Mouse (Mus musculus) layer of hippocampus, adult 2 months (tissue): ENCODE results near the gene Lrrc8d. TPM values are rescaled to one million over a fixed set of nuclear protein-coding genes. Genes with fewer than 3 reads are reported as not detected.
A peak's percentile ranks its signal among the peaks of the same experiment; 100 is the strongest.
"Not testable (repeated sequence)": the region's sequence is repeated elsewhere in the genome, so short reads cannot be mapped to it uniquely, and the experiment has no call there.

ENCODE experiments used
- DNase-seq, 2 experiments: peaks; one replicate each; pipeline ENCODE4 v3.0.0; 2022; ENCODE audit warnings: low spot score in 2 of 2
- H3K27ac ChIP-seq: fragments of 200-600 bp; 2 replicates; pipeline ENCODE4 v1.8.1; 2022
- H3K4me3 ChIP-seq: fragments of 200-600 bp; 2 replicates; pipeline ENCODE4 v1.8.1; 2022; ENCODE audit warnings: mild to moderate bottlenecking
- CTCF ChIP-seq: fragments of 200-600 bp; conservative IDR thresholded peaks from 2 replicates; pipeline ENCODE4 v1.8.1; 2022; ENCODE audit warnings: antibody characterized with exemption, mild to moderate bottlenecking, moderate library complexity
- total RNA-seq, 2 experiments: library from RNA; stranded (reverse); gene quantifications; 2 replicates each; pipeline ENCODE4 v1.2.3; 2021

Lrrc8d gene
- total RNA-seq, 2 experiments from 2014 or later: 49.9 to 52.7 TPM

- Histone ChIP-seq H3K4me3 (no peak overlapping the region), H3K27ac (no peak overlapping the region)
- TF ChIP-seq CTCF: no peak
- no peak for DNase-seq
Measured at GRCm38 (mm10) chr5:105849643-105850042, 149.9 kb downstream of the Lrrc8d start.

DNA sequence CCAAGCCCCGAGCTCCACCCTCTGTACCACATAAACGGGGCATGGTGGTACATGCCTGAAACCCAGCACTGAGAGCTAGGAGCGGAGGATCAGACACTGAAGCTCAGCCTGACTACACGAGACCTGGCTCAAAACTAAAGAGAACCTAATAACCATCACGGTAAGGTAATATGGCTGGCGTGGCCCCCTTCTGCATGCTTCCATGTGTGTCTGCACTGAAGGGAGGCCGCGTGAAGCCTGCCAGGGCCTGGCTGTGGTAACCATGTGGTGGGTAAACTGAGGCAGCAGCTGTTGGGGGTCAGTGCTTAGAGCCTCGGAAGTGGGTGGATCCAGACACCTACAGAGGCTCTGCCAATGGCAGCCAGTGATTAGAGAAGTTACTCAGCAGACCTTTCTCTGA lies 153.5 kb downstream of the Lrrc8d start:
- TF ChIP-seq CTCF: no peak
- no peak for DNase-seq
- H3K4me3 ChIP-seq: no peak overlapping the region
- no peak overlapping the region for H3K27ac ChIP-seq

DNA sequence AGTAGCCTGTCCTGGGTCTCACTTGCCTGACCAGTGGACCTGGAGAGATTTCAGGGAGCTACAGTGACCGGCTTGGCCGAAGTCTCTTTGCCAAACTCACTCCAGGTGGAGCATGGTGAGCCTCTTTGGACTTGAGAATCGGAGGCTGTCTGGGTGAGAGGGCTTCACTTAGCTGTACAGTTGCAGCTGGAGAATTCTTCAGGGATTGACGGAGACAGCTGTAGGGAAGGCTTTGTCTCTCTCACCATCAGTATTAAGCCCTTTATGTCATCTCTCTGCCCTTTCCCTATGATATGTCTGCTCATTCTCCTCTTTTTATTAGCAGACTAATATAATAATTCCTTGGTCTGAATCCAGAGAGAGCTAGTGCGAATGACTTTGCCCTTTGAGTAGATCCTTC lies 157.7 kb downstream of the Lrrc8d start:
- Histone ChIP-seq H3K4me3 (no peak overlapping the region), H3K27ac (no peak overlapping the region)
- DNase-seq: no peak
- no peak for TF ChIP-seq CTCF

DNA sequence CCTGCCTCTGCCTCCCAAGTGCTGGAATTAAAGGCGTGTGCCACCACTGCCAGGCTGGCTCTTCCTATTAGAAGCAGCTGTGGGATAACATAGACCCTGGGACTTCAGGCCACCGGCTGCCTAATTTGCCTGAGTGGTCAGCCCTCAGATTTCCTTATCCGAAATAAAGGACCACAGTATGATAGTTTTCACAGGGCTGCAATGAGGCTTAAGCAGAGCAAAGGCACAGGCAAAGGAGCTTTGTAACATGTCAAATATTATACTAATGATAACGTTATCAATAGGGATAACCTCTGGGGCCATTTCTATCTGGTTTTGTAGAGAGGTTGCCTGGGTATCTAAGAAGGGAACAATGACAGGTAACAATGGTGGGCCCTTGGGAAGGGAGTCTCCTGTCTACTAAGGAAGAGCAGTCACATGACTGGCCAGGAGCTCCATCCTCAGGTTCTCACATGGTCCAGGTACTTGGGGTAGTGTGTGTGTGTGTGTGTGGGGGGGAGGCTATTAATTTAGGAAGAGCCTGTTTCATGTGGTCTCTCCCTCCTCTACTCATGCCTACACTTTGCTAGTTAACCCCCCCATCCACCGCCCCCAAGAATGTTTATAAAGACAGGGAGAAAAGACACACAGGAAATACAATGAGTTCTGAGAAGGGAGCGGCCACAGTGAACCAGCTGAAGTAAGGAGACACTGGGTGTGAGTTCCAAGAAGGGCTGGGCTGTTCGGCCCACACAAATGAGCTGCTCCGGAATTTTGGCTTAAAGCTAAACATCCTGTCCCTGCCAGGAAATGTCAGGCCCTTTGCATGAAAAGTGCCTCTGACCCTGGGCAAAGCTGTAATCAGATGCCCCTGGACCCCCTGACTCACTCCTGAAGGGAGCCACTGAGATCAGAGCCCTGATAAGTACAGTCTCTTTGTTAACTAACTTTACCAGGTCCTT lies 159.3 kb downstream of the Lrrc8d start:
- Histone ChIP-seq H3K27ac (no peak overlapping the region), H3K4me3 (no peak overlapping the region)
- no peak for DNase-seq
- TF ChIP-seq CTCF: no peak

DNA sequence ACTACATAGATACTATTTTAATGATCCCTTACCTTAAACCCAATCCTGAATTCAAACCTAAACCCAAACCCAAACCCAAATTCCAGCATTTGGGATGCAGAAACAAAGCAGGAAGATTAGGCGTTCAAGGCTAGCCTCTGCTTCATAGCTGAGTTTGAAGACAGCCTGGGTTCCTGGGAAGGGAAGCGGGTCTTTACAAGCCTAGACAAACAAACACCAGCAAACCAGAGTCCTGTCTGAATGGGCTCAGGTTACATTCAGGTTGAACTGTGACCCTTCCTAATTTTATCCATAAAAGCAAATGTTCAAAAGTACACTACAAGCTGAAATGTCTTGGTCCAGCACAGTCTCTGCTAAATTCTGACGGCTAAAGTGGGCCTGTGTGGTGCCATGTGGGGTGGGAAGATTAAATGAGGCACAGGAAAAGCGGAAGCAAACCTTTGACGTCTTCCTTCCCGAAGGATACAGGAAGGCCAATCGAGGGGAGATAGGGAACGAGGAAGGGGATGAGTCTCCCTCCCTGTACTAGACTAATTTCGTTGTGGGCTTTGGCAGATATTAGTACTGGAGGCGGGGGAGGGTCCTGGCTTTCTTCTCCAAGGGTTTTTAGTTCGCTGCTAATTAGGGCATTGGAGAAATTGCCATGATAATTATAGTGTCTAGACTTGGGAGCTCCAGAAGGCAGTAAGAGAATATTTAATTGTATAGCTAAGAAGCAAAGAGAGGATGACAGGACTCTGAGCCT lies 160.1 kb downstream of the Lrrc8d start:
- no peak for DNase-seq
- no peak overlapping the region for H3K4me3 ChIP-seq
- TF ChIP-seq CTCF: no peak
- no peak overlapping the region for H3K27ac ChIP-seq

DNA sequence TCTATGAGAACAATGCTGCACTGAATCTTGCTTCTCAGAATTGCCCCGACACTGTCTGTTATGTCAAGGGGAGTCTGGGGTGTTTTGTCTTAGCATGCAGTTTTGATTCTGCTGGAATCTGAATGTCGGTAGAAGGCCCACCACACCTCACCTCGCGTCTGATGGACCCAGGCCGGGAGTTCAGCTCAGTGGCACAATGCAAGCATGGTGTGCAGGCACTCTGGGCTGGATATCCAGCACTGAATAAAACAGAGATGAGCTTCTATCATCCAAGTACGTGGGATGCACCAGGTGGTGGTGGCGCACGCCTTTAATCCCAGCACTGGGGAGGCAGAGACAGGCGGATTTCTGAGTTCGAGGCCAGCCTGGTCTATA lies 160.7 kb downstream of the Lrrc8d start:
- no peak overlapping the region for H3K4me3 ChIP-seq
- DNase-seq: no peak
- no peak for TF ChIP-seq CTCF
- no peak overlapping the region for H3K27ac ChIP-seq

DNA sequence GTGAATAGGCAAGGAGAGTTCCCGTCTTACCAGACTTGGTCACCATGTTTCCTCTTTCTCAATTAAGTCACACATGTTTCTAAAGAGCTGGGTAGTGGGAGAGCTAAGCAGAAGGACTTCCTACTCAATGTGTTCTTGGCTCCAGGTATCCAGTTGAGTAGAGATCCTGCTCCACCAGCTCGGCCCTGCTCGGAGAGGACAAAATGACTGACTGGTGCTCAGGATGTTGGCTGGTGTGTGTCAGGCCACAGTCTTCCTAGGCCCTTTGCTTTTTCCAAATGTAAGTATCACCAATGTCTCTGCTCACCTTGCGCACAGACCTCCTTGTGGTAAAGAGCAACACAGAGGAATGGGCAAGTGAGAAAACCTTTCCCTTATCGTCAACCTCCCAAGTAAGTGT lies 161.8 kb downstream of the Lrrc8d start:
- no peak for TF ChIP-seq CTCF
- Histone ChIP-seq H3K27ac (no peak overlapping the region), H3K4me3 (no peak overlapping the region)
- DNase-seq: no peak

GRCm38 (mm10) chr5:105865110-105865628 lies 165.4 kb downstream of the Lrrc8d start:
- not testable (repeated sequence) for H3K4me3 ChIP-seq, H3K27ac ChIP-seq

DNA sequence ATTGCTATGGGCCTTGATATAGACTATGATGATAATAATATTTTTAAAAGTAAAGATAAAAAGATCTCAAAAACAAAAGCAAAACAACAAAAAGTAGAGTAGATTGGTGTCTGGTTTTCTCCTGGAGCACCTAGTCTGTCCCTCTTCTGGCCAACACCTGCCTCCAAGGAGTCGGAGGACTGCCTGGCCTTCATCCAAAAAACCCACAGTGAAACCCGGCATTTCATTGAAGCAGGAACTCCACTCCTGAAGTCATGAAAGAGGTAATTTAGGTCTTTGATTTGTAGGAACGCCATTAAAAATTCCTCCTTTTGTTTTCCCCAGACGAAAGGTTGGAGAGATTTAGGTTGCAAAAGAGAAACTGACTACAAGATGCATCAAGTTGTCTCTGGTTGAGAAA lies 167.7 kb downstream of the Lrrc8d start:
- DNase-seq: no peak
- H3K4me3 ChIP-seq: no peak overlapping the region
- TF ChIP-seq CTCF: no peak
- H3K27ac ChIP-seq: no peak overlapping the region

More at GRCm38 (mm10) chr5:105865110-105865628, 165.4 kb downstream of the Lrrc8d start:
- not testable (repeated sequence) for DNase-seq

DNA sequence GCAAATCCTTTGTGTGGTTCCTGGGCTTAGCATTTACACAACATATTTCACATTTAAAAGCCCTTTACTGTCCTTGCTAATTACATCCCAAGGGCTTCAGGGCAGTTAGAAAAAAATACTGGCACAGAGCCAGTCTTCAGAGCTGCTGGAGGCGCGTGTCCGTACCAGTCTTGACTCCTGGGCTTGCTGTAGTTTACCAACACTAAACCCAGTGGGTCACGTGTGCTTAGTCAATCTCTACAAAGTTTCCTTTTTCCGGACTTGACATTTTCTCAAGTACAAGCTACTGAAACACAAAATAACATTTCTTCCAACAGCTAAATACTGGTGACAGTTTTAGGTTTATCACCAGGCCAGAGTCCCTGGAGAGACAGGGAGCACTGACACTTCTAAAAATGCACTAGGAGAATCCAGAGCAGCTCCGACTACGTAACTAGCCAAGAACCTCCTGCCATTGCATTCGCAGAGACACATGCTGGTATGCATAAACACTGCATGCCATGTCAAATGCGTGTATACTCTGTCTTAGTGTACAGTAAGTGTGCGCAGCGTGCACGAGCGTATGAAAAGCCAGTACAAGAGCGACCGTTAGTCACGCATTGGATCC lies 168.2 kb downstream of the Lrrc8d start:
- H3K27ac ChIP-seq: no peak overlapping the region
- no peak for TF ChIP-seq CTCF
- no peak for DNase-seq
- no peak overlapping the region for H3K4me3 ChIP-seq

DNA sequence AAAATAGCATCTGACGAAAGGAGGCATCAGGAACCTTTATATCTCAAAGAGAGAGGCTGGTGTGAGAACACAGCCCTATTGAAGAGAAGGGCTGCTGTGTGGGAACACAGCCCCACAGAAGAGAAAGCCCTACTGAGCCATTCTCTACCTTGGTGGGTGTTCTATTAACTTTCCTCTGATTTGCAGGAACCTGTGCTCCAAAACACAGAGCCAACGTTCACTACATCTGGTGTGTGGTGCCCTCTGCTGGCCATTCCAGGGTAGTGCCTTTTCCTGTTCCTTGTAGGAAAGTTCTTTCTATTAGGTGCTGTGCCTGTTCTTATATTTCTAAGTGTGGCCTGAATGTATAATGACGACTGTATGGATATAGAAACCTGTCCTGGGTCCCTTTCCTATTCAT lies 168.8 kb downstream of the Lrrc8d start:
- peak; percentile 81 to 86 for DNase-seq
- H3K27ac ChIP-seq: no peak overlapping the region
- TF ChIP-seq CTCF: peak; percentile 93
- H3K4me3 ChIP-seq: no peak overlapping the region

DNA sequence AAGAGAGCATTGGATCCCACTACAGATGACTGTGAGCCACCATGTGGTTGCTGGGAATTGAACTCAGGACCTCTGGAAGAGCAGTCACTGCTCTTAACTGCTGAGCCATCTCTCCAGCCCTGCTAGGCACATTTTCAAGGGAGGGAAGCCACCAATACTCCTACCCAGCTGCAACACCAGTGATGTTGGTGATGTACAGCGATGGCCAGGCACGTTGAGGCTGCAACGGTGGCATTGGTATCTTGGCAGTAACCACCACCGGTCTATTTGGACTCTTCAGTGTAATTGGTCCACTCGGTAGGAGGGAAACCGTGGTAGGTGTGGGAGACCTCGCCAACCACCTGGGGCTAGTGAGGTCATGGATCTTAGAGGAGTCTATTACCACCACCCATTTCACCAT lies 170.0 kb downstream of the Lrrc8d start:
- TF ChIP-seq CTCF: no peak
- Histone ChIP-seq H3K4me3 (no peak overlapping the region), H3K27ac (no peak overlapping the region)
- DNase-seq: no peak

GRCm38 (mm10) chr5:105871140-105871539 lies 171.4 kb downstream of the Lrrc8d start:
- TF ChIP-seq CTCF: no peak
- no peak for DNase-seq
- Histone ChIP-seq H3K4me3 (no peak overlapping the region), H3K27ac (no peak overlapping the region)
